Mouse (Mus musculus) heart, adult 2 months (tissue): ENCODE results near the gene Mlh3.

Experiments
- CTCF ChIP-seq: fragments of 200-600 bp; IDR thresholded peaks from 2 replicates; pipeline ENCODE4 v1.8.1; 2022; ENCODE audit warnings: antibody characterized with exemption, mild to moderate bottlenecking, moderate library complexity
- POLR2A ChIP-seq: fragments of 200-500 bp; IDR thresholded peaks from 2 replicates; pipeline ENCODE4 v1.6.1; 2011; ENCODE audit warnings: mild to moderate bottlenecking, low read depth, low read length, control low read depth; ENCODE audit not compliant: insufficient read depth

DNA sequence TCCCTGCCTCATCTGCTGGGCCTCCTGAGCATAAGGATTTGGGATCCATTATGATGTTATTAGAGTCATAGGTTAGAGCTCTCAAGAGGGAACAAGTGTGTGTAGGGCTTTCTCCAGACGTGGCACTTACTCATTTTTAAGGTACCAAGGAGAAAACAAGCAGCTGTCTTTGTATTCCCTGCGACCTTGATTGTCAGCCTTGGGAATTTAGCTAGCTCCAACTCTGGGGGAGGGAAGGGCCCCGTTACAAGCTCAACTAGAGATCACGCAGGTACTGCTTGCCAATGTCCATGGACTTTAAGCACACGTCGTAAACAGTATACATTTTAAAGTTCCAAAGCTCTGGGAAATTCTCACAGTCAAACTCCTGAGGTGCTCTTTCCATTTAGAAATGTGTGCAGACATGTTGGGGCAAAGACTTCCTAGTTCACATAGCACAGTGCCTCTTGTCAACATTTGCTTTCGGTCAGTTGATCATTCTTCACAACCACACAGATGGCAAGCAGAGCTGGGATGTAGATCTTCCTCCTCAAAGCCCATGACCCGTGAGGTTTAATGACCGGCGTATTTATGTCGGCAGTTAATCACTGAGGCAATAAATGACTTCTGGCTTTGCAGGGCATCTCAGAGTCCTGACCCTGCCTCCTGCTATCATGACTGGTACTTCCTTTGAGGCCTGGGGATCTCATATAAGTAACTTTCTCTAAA is 27.9 kb upstream of the Mlh3 start:
- TF ChIP-seq POLR2A (no peak), CTCF (no peak)
